Mouse (Mus musculus) small intestine, adult 2 months (tissue): ENCODE data around the gene Fntb. TPM values are rescaled to one million over a fixed set of nuclear protein-coding genes. Genes with fewer than 3 reads are reported as not detected.

Experiments used
- H3K27ac ChIP-seq: fragments of 200-500 bp; 2 replicates; pipeline ENCODE4 v1.5.1; 2012; ENCODE audit warnings: low read depth, low read length, control low read depth, inconsistent platforms; ENCODE audit not compliant: insufficient read depth
- H3K27me3 ChIP-seq: fragments of 200-500 bp; 2 replicates; pipeline ENCODE4 v1.6.1; 2012; ENCODE audit warnings: mild to moderate bottlenecking, moderate library complexity, low read length, inconsistent platforms; ENCODE audit not compliant: control insufficient read depth, insufficient read depth
- H3K36me3 ChIP-seq: fragments of 200-500 bp; 2 replicates; pipeline ENCODE4 v1.6.1; 2012; ENCODE audit warnings: mild to moderate bottlenecking, low read length, control low read depth, inconsistent platforms; ENCODE audit not compliant: control insufficient read depth, insufficient read depth
- H3K4me1 ChIP-seq: fragments of 200-500 bp; 2 replicates; pipeline ENCODE4 v1.6.1; 2012; ENCODE audit warnings: low read length, inconsistent platforms, mixed read lengths; ENCODE audit not compliant: control insufficient read depth, insufficient read depth, insufficient read length
- H3K4me3 ChIP-seq: fragments of 200-500 bp; 2 replicates; pipeline ENCODE4 v1.5.1; 2012; ENCODE audit warnings: low read depth, mild to moderate bottlenecking, control low read depth, inconsistent platforms, low read length, moderate library complexity
- CTCF ChIP-seq: fragments of 200-500 bp; IDR thresholded peaks from 2 replicates; pipeline ENCODE4 v1.5.1; 2012; ENCODE audit warnings: low read depth, mild to moderate bottlenecking, control low read depth, inconsistent platforms, low read length, moderate library complexity, mixed read lengths; ENCODE audit not compliant: insufficient replicate concordance, insufficient read length; ENCODE audit errors: extremely low read depth
- POLR2A ChIP-seq: fragments of 200-500 bp; IDR thresholded peaks from 2 replicates; pipeline ENCODE4 v1.6.1; 2012; ENCODE audit warnings: low read depth, mild to moderate bottlenecking, control low read depth, inconsistent platforms, low read length, moderate library complexity
- WGBS: fragments of 180-500 bp; shearing (Covaris S2); methylation state at CpG from one replicate; pipeline ENCODE4 v1.1.7; 2018; 5-methylcytosine and 5-hydroxymethylcytosine counted together
- polyA plus RNA-seq: library from polyadenylated mRNA; depleted of rRNA; stranded (reverse); fragments of >200 nt; gene quantifications from 2 replicates; pipeline ENCODE4 v1.2.3, GENCODE M21; 2012; rRNA removed

Gene Fntb
- polyA plus RNA-seq, 1 experiment, result 27.1 TPM

DNA sequence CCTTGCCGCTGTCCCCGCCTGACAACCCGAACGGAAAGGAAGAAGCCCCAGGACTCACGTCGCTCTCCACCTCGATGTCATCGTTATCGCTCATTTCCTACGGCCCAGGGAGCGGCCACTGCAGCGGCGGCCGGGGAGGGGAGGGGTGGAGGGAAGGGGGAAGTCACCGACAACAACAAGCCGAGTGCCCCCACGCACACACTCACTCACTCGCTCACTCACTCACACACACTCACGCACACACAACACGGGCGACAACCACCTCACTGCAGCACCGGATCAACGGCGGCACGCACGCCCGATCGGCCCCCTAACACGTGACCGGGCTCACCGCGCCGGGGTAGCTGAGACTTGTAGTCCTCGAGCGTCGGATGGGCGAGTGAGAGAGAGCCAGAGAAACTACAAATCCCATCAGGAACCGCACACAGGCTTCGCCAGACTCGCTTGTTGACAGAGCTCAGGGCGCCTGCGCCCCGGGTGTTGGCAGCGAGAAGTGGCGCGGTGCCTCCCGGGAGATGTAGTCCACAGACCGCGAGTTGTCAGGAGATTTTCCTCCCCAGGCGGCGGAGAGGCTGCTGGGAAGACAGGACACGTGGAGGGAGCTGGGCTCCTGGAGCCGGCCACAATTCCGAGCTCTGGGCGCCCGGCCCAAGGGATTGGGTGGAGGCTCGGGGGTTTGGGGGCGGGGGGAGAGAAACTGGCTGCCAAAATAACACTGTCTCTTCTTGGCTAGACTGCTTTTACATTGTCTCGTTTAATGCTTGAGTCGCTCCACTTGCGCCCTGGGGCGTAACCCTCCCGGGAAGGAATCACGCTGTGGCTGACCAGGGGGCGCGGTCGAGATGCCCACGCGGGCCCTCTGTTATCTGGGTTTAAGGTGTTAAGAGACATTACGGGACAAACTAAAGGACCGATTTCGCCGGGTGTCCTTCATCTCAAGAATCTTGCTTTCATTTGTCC is 196.8 kb downstream of the Fntb start, which contains the start of gene Max:
Max (minus strand) TSS at position 270 of the 960 bp plus-strand sequence.
- H3K27ac ChIP-seq, result peak within 1 kb of the TSS; percentile 82
- H3K36me3 ChIP-seq, result peaks cover 18% of the 10 kb centered on the region
- WGBS, result under 1% methylated on average over 73 of the region's 73 CpGs
- H3K4me3 ChIP-seq, result peak within 1 kb of the TSS; percentile 98
- TF ChIP-seq POLR2A (peak; percentile 81), CTCF (no peak)
- H3K4me1 ChIP-seq, result peaks cover 4% of the 10 kb centered on the region; the same call in 1 of the 2 replicates
- no peaks in the 10 kb centered on the region for H3K27me3 ChIP-seq

DNA sequence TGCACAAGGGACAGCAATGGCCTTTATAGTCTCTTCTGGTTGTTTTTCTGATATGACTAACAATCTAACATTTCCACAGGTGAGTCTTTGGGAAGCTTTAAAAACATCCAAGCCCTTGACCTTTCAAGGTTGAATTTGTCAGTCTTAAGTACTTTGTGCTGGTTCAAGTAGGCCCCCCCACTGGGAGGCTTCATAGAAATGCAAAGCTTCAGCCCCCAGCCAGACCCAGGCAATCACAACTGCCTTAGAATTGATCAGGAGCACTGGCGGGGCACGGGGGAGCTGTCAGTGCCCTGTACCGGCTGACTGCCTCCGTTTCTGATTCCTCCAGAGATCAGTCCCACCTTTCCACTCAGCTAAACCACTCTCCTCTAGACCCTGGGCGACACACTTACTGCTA is 199.7 kb downstream of the Fntb start:
- no peak overlapping the region for H3K4me3 ChIP-seq
- 83% methylated on average over 5 of the region's 5 CpGs for WGBS
- H3K27me3 ChIP-seq, result no peaks in the 10 kb centered on the region
- peaks cover 2% of the 10 kb centered on the region; the same call in 1 of the 2 replicates for H3K4me1 ChIP-seq
- H3K36me3 ChIP-seq, result peaks cover 1% of the 10 kb centered on the region
- H3K27ac ChIP-seq, result no peak overlapping the region
- no peak for TF ChIP-seq CTCF
- TF ChIP-seq POLR2A, result no peak

DNA sequence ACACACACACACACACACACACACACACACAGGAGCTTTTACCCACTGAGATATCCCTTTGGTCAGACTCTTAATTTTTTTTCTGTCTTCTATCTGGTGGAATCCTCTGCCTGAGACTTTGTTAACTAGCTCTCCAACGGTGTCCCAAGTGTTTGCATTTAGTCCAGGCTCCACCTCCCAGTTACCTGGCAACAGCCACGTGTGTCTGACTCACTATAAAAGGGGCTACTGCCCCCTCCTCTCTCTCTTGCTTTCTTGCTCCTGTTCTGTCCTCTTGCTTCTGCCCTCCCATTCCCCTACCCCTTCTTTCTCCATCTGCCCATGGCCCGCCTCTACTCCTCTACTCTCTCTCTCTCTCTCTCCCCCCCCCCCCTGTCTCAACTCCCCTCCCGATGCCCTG is 200.5 kb downstream of the Fntb start:
- no peak overlapping the region for H3K4me3 ChIP-seq
- H3K27ac ChIP-seq, result no peak overlapping the region
- no peaks in the 10 kb centered on the region for H3K36me3 ChIP-seq
- peaks cover 2% of the 10 kb centered on the region; the same call in 1 of the 2 replicates for H3K4me1 ChIP-seq
- TF ChIP-seq CTCF, result no peak
- no peak for TF ChIP-seq POLR2A
- no peaks in the 10 kb centered on the region for H3K27me3 ChIP-seq
- WGBS, result 41% methylated on average over 4 of the region's 4 CpGs

Other genes starting within 250 kb of the Fntb start
- gene Plekhg3, start 234.7 kb upstream of the Fntb start, polyA plus RNA-seq, result 12.3 and 16.9 TPM in 2 replicates
- gene Sptb, start 55.0 kb upstream of the Fntb start, polyA plus RNA-seq, result 0.60 TPM in 2 replicates
- gene Churc1, start 51 bp upstream of the Fntb start, polyA plus RNA-seq, result 20.3 and 20.9 TPM in 2 replicates
- 514 and 943 TPM in 2 replicates for gene Gpx2, start 30.0 kb downstream of the Fntb start, polyA plus RNA-seq
- 5.7 and 16.4 TPM in 2 replicates for gene Rab15, start 57.3 kb downstream of the Fntb start, polyA plus RNA-seq
- gene Max, start 196.6 kb downstream of the Fntb start, polyA plus RNA-seq, result 34.6 and 99.1 TPM in 2 replicates